Mouse (Mus musculus) brain, embryonic 14.5 days (tissue): ENCODE measurements around the gene Grap. TPM values are rescaled to one million over a fixed set of nuclear protein-coding genes. Genes with fewer than 3 reads are reported as not detected.
"Not testable (repeated sequence)": the region's sequence is repeated elsewhere in the genome, so short reads cannot be mapped to it uniquely, and the experiment has no call there.

Source experiments
- DNase-seq: peaks from one replicate; pipeline ENCODE4 v3.0.0-alpha.2; 2011; ENCODE audit warnings: low read depth
- CTCF ChIP-seq: fragments of 200-500 bp; IDR thresholded peaks from 2 replicates; pipeline ENCODE4 v1.5.1; 2012; ENCODE audit warnings: inconsistent platforms, mild to moderate bottlenecking, moderate library complexity, borderline replicate concordance; ENCODE audit not compliant: insufficient read depth, insufficient read length; ENCODE audit errors: extremely low read depth
- POLR2A ChIP-seq: fragments of 200-500 bp; IDR thresholded peaks from 2 replicates; pipeline ENCODE4 v1.6.1; 2012; ENCODE audit warnings: mild to moderate bottlenecking, inconsistent platforms, borderline replicate concordance; ENCODE audit not compliant: poor library complexity, insufficient read depth, insufficient read length, severe bottlenecking; ENCODE audit errors: extremely low read depth
- polyA plus RNA-seq: library from polyadenylated mRNA; depleted of rRNA; stranded (reverse); fragments of >200 nt; gene quantifications from 2 replicates; pipeline ENCODE4 v1.2.3, GENCODE M21; 2012

Gene Grap
- polyA plus RNA-seq, 1 experiment: 6.0 TPM

GRCm38 (mm10) chr11:61619356-61619755 lies 33.7 kb upstream of the Grap start:
- TF ChIP-seq POLR2A (no peak), CTCF (no peak)
- no peak for DNase-seq

DNA sequence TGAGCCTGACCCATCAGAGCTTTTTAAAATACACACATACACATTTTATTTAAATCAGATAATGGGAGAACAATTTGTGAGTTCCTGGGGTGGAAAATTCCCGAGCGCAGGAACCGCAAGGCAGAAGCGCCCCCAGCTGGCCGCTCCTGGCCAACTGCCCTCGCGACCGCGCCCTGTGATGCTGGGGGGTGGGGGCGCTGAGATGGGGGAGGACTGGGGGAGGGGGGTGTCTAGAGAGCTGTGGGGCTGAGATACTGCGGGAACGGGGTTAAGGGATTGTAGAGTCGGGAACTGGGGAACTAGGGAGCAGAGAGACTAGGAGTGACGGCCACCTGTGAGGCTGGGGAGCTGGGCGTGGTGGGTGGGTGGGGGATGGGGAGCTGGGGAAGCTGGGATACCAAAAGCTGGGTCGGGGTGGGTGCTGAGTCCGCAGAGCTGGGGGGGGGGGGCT lies 33.2 kb upstream of the Grap start:
- DNase-seq: peak; percentile 73
- TF ChIP-seq POLR2A (no peak), CTCF (peak; percentile 58)

DNA sequence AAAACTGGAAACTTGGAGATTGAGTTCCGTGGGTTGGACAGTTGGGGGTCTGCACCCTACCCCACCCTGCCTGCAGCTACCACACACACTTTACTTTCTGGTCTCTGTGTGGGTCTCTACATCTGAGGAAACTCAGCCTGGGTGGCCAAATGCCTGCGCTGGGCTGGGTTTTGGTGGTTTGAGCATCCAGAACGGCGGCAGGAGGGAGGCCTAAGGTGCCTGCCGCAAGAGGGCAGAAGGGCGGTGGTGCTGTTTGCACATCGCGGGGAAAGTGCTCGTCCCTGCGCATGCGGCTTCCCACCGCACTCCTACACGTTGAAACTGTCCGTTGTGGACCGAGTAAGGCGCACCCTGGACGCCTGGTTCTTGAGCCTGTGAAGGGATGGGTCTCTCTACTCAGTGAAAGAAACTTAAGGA lies 32.8 kb upstream of the Grap start:
- peak; percentile 78 for TF ChIP-seq CTCF
- peak; percentile 8; the same call in 1 of the 2 replicates for TF ChIP-seq POLR2A
- DNase-seq: peak; percentile 88

- no peak for TF ChIP-seq POLR2A
- DNase-seq: no peak
Observed at GRCm38 (mm10) chr11:61620762-61621161, 32.3 kb upstream of the Grap start.

GRCm38 (mm10) chr11:61625136-61625535 lies 27.9 kb upstream of the Grap start:
- no peak for DNase-seq
- no peak for TF ChIP-seq CTCF
- no peak for TF ChIP-seq POLR2A

DNA sequence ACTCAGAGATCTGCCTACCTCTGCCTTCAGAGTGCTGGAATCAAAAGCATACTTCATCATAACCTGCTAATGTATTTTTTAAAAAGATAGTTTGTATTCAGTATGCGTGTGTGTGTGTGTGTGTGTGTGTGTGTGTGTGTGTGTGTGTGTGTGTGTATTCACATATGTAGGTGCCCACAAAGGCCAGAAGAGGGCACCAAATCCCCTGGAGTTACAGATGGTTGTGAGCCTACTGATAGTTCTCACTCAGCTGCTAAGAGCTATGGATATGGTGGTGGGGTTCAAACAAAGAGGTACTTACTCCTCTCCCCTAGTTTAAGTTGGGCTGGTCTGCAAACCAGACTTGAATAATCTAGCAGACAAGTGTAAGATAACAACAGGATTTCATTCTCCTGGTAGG lies 26.6 kb upstream of the Grap start:
- no peak for DNase-seq
- TF ChIP-seq CTCF: no peak
- TF ChIP-seq POLR2A: no peak

DNA sequence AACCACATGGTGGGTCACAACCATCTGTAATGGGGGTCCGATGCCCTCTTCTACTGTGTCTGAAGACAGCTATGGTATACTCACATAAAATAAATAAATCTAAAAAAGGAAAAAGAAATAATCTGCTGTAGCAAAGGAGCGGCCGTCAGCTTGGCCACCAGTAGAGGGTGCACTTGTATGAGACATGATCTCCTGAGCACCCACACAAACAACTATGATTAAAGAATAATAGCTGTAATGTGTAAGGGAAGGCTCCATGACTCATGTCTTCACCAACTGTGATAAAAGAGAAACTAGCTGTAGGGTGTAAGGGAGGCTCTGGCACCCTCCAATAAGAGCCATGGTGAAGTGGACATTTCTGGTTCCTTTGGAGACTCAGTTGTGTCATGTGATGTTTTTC lies 23.4 kb upstream of the Grap start:
- DNase-seq: peak; percentile 22
- TF ChIP-seq POLR2A (no peak), CTCF (peak; percentile 59; the same call in 1 of the 2 replicates)

DNA sequence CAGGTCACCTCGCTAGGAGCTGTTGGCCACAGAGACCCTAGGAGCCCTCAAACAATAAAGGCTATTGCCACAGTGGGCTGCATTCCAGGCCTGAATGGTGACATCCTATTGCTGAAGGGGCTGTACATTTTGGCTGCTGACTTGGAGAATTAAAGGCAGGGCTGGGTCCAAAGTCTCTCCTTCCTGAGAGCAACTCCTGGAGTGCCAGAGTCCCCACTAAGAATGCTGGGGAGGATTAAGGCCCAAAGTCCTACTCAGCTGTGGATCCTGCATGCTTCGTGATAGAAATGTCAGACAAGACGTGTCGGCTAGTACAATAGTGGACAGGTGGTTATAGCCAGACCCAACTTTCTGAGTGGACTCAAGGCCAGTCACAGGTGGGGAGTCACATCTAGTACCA lies 16.8 kb upstream of the Grap start:
- not testable (repeated sequence) for DNase-seq

DNA sequence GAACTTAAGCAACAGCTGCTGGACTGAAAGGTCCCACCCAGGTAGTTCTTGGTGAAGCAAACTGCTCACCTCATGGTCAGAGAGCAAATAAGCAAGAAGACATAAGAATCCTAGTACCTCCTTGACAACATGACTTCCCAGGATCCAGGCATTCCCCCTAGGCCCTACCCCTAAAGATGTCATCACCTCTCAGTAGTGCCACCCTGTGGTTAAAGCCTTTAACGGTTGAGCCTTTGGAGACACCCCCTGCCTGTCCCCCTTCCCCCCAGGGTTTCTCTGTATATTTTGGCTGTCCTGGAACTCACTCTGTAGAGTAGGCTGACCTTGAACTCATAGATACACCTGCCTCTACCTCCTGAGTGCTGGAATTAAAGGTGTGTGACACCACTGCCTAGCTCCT lies 15.7 kb upstream of the Grap start:
- TF ChIP-seq CTCF: no peak
- no peak for TF ChIP-seq POLR2A
- DNase-seq: no peak

- no peak for DNase-seq
- TF ChIP-seq CTCF: no peak
- TF ChIP-seq POLR2A: no peak
Observed at GRCm38 (mm10) chr11:61637856-61638255, 15.2 kb upstream of the Grap start.

DNA sequence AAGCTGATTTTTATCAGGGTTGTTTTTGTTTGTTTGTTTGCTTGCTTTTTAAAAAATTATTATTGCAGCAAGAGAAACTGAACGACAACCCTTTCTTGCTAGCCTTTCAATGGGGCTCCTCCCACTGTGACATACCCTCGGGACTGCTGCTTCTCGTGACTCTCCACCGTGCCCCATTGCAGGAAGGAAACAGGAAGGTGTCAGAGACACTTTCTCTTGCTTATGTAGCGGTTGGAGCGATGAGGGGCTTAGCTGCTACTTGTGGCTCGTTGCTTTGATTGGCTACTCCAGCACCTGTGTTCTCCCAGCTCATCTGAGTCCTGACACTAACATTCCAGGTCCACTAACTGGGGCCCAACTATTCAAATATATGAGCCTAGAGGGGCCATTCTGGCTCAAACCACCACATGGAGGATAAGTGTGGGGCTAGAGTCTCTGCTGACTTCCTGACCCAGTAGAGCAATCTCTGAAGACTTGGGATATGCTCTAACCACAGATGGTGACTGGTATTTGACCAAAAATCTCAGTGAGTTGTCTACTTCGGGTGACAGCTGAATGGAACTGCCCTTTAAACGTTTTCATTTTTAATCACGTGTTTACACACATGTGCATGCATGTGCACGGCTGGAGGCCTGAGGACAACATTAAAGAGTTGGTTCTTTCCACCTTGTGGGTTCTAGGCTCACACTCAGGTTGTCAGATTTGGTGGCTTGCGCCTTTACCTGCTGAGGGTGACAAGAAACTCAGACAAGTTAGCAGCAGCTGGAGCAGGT lies 14.1 kb upstream of the Grap start:
- DNase-seq: no peak
- TF ChIP-seq POLR2A (no peak), CTCF (no peak)

DNA sequence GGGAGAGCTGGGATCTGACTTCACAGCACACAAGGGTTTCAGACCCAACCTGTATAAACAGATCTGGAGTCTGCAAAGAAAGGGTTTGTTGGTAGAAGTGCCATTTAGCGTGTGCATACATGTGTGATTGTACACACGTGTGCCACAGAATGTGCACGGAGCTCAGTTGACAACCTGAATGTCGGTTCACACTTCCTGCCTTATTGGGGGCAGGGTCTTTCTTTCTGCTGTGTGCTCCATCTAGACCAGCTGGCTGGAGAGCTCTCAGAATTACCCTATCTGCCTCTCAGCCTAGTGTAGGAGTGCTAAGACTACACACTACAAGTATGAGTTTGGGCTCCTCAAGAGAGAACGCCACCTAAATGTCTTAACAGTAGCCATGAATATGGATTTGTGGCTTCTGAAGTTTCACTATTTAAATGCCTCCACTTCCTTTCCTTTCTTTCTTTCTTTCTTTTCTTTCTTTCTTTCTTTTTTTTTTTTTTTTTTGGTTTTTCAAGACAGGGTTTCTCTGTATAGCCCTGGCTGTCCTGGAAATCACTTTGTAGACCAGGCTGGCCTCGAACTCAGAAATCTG lies 13.4 kb upstream of the Grap start:
- TF ChIP-seq POLR2A (no peak), CTCF (no peak)
- DNase-seq: no peak

GRCm38 (mm10) chr11:61640585-61640984 lies 12.5 kb upstream of the Grap start:
- DNase-seq: not testable (repeated sequence)
